Mouse (Mus musculus) left cerebral cortex, postnatal 25 days (tissue): Measurements from ENCODE around the gene Pelp1. TPM values are rescaled to one million over a fixed set of nuclear protein-coding genes. Genes with fewer than 3 reads are reported as not detected.

Experiments
- DNase-seq, 2 experiments: peaks; one replicate each; pipeline ENCODE4 v3.0.0; 2022; ENCODE audit warnings: low spot score in 2 of 2, mixed read lengths in 1 of 2
- intact Hi-C: fragments of 180-260 bp; cut with DNase I; formaldehyde crosslinking; loops from one replicate; pipeline ENCODE4 v1.15.1; 2025
- total RNA-seq, 2 experiments: library from RNA; stranded (reverse); gene quantifications; 2 replicates each; pipeline ENCODE4 v1.2.3; 2021

Pelp1 gene
- total RNA-seq: 10 to 100 TPM; 34.9 to 42.0 TPM

DNA sequence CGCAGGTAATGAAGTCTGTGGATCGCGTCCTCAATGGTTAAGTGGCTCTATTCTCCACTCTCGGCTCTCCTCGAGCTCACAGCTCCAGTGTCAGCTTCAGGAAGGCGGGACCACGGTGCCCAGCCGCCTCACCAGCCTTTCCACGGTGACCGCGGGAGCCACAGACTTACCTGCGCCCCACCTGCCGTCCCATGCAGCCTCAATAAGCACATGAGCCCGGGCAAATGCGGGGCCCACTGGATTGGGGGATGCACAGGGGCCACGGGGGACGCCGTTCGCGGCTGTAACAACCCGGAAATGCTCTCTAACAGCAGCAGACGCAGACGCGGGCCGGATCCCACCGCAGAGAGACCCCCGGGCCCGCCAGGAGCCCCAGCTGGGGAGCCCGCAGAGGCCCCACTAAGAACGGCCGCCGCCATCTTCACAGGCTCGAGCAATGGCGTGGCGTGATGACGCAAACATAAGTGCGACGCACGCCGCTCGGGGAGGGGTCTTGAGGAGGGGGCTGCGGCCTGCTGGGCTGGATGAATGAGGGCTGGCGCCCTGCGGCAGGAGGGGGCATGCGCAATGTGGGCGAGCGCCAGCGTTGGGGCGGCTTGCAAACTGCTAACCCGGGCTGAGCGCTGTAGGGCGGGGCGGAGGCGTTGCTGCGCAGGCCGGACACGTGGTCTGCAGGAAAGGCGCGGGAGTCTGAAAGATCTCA, at the start of gene Pelp1:
Pelp1 (minus strand) TSS at position 438 of the 703 bp plus-strand sequence.
- peak; percentile 88 to 91 for DNase-seq
- intact Hi-C loops: loop anchor here (5.0 kb wide), 1 partner anchor 348 kb away; no protein-coding TSS in a partner anchor

DNA sequence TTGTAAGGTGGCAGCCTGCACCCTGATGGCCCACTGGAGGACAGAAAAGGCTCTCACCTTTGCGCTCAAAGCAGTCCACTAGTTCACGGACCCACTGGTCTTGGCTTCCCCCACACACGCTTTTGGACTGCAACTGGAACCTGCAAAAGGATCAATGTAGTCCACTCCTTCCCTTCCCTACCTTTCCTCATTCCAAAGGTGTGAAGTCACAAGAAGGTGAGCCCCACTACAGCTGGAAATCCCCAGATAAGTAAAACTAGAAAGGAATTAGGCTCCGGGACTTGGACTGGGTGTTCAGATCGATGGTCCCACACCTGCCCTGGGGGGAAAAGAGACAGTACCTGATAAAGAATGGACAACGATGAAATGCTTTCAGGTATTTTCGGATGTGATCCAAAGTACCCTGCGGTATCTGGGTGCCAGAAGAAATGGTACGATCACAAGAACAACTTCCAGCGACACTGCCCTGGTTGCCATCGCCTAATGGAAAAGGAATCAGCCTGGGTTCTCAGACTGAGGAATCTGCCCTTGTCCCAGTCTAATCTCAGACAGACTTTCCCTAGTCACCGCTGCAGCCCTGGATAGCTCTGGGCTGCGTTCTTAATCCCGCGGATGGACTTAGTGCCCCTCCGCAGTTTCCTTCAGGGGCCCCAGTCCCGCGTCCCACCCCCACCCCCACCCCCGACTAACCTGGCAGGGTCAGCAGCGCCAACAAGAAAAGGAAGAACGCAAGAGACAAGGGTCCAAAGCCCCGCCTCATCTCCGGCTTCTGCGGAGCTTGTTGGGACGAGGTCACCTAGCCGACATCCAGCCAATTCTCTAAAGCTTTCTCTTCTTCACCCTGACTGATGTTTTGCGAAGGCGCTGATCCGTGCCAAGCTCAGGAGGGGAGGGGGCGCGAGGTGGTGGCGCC, 49.1 kb upstream of the Pelp1 start, which contains the start of gene Zmynd15:
Zmynd15 (plus strand) TSS at position 746 of the 913 bp plus-strand sequence.
- intact Hi-C loops: no loop called here
- no peak for DNase-seq

DNA sequence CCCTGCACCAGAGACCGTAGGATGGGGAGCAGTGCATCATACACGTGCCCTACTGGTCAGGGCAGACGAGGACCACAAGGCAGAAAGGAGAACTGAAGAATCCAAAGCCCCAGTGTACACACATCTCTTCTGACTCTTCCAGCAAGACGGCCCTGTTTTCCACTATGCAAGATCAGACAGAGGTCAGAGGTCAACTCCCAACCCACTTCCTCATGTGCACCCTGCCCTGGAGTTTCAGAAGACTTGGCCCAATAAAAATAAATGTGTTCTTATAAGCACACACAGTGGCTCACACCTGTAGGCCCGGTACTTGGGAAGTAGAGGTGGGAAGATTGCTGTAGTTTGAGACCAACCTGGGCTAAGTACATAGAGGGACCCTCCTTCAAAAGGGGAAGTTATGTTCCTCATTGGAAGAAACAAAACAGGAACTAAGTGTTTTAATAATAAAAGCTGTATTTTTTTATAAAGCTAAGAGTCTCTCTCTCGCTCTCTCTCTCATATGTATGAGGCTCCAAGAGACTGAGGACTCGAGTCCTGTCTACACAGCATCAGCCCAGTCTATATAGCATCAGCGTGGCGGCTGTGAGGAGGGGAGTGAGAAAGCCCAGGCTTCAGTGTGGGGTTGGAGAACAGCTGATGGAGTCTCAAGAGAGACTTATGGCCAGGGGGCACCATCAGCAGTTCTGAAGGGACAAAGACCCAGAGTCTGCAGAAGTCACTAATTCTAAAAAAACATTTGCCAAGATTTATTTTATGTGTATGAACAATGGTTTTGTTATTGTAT, 43.6 kb upstream of the Pelp1 start:
- intact Hi-C loops: no loop called here

DNA sequence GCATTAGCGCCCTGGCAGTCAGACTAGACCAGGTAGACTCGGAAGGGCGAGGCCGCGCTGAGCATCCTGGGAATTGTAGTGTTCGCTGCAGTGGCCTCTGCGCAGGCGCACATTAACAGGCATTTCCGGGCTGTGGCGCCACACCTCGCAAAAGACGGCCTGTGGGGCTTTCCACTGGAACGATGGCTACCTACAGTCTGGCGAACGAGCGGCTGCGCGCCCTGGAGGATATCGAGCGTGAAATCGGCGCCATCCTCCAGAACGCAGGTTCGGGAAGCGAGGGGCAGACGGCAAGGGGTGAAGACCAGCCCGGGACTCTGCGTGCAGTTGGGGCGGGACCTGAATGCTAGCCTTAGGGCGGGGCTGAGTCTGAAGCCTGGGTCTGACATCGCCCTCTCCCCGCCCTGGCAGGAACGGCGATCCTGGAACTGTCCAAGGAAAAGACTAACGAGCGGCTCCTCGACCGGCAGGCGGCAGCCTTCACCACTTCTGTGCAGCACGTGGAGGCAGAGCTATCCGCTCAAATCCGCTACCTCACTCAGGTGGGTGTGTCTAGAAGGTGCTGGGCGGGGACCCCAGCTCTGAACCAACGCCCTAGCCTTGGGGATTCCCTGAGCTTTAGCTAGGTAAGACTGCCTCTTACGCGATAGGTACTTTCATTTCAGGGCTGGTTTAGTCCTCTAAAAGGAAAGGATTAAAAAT, 42.1 kb upstream of the Pelp1 start, which contains the start of gene Med11:
Med11 (plus strand) TSS at position 123 of the 702 bp plus-strand sequence.
- DNase-seq: peak; percentile 96 to 98
- intact Hi-C loops: loop anchor here (1.0 to 2.0 kb wide), 2 partner anchors 19 to 54 kb away; partner anchors contain the start of gene Arrb2

More for the DNA sequence above, 43.6 kb upstream of the Pelp1 start:
- no peak for DNase-seq

DNA sequence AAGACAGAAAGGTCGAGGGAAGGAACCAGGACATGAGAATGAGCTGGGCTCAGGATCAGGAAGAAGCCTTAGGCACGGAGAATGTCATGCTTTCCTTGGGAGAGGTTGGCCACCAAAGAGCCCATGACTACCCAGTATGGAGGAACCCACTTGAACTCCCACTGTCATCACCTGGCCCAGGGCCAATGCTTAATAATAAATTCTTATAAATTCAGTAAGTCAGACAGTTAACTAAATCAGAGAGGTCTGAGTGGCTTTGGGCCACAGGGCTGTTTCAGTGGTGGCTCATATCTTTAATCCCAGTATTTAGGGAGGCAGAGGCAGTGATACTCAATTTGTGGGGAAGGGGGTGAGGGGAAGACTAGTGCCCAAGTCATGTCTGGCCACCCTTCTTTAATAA, 41.1 kb upstream of the Pelp1 start:
- DNase-seq: no peak
- intact Hi-C loops: loop anchor here (2.0 kb wide), 1 partner anchor 18 kb away; the partner anchor contains the start of gene Arrb2

DNA sequence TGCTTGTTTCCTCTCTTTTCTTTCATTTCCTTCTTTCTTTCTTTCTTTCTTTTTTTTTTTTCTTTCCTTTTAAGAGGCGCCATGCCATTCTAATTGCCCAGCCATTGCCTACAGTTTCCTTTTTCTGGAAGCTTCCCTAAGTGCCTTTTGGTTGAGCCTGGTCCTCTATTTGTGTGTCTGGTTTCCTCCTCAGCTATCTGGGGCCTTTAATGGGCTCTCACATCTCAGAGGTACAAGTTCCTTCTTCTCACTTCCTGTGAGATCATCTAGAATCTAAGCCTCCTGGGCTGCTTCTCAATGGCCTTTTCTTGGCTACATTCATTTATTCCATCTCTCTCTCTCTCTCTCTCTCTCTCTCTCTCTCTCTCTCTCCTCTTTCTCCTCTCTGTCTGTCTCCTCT, 37.5 kb upstream of the Pelp1 start:
- intact Hi-C loops: no loop called here
- DNase-seq: no peak

DNA sequence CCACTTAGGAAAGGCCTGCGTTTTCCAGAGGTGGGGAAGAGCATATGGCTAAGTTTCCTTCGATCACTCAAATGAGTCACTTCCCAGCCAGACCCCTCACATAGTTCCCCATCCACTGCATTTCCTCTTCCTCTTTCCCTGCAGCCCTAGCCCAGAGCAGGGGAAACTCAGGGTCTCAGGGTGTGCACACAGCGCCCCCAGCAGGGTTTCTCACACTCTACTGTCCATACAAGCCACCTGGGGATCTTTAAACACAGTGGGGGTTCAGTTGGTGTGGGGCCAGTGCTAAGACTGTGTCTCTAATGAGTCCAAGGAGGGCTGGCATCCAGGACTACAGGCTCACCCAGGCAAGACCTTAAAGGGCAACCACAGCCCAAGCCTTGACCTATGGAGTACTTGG, 36.9 kb upstream of the Pelp1 start:
- DNase-seq: no peak
- intact Hi-C loops: no loop called here

DNA sequence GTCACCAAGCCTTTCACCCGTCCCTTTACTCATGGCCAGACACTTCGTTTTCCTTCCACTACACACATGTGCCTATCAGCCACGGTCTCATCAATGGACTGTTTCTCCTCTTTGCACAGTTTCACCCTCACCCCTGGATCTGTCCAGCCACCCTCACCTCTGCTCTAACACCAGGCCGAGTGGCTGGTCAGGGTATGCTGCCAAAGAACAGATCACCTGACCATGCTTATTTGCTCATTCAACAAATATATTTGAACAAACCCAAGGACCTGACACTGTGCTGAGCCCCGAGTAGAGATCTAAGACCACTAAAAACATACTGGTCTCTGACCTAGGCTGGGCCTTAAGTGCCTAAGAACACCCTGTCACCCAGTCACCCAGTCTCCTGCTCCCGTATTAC, 34.8 kb upstream of the Pelp1 start:
- DNase-seq: no peak
- intact Hi-C loops: no loop called here

DNA sequence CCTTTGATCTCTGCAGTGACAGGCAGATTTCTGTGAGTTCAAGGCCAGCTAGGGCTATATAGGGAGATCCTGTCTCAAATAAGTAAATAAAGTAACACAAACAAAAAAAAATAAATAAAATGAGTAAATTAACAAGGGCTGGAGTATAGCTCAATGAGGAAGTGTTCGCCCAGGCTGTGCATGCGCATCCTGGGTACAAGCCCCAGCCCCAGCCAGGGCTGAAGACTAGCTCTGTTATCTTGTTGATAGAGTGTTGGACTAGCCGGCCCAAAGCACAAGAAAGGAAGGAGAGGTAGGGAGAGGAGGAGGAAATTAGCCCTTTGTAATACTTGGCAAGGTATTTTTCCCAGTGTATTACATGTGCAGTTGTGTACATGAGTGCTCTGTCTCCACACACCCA, 34.1 kb upstream of the Pelp1 start:
- DNase-seq: no peak
- intact Hi-C loops: no loop called here

DNA sequence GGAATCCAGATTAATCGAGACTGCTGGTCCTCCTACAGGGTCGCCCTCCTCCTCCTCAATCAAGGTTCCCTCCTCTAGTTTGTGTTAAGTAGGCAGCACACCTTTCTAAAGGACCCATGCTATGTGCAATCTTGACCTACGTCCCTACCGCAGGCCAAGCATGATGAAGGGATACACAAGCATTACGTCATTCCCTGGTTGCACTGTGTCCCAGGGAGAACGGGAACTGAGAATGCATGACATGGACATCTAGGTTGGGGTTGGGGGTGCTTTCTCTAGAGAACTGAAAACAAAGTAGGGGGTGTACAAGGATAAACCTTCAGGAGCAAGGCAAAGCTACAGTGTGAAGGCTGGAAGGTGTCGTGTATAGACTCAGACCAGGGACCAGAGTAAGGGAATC, 32.1 kb upstream of the Pelp1 start:
- intact Hi-C loops: no loop called here

DNA sequence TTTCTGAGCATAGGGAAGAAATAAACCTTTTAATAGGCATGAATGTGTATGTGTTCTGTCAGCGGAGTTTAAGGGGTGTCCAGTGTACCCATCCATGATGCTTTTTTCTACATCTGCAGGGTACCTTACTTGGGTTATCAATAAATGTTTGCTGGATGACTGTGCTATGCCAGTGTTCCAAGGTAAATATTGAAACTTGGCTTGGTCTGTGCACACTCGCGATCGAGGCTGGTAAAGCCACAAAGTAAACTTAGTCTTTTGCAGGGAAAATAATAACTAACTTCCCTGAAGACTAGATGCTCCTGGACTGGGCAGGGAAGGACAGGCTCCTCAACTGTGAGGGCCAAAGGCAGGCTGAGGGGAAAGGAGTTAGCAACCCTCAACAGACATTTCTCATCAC, 30.8 kb upstream of the Pelp1 start:
- DNase-seq: no peak
- intact Hi-C loops: no loop called here

More for the DNA sequence above, 32.1 kb upstream of the Pelp1 start:
- no peak for DNase-seq

DNA sequence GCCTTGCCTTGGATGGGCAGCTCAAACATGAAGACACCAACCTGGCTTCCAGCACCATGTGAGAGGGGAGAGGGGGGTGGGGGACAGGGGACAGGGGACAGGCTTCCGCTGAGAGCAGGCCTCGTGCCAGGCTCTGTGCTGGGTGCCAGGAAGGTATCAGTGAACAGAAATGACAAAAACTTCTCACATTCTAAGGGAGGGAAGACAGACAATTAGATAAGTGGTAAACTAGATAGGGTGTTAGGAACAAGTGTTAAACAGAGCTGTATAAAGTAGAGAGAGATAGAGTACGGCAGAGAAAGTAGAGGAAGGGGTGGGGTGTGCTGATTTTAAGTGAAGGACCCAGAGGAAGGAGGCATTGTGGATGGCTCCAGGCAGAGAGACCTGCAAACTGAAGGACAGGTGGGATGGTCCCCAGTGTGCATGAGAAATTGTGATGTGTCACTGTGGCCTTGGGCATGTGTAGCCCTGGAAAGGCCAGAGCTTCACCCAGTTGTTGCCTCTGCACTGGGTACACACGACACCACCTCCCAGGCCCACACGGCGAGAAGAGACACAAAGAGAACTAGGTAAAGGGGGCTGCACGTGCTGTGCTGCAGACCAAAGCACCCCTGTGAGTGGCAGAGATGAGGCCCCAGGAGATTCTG, 29.0 kb upstream of the Pelp1 start:
- no peak for DNase-seq
- intact Hi-C loops: no loop called here

DNA sequence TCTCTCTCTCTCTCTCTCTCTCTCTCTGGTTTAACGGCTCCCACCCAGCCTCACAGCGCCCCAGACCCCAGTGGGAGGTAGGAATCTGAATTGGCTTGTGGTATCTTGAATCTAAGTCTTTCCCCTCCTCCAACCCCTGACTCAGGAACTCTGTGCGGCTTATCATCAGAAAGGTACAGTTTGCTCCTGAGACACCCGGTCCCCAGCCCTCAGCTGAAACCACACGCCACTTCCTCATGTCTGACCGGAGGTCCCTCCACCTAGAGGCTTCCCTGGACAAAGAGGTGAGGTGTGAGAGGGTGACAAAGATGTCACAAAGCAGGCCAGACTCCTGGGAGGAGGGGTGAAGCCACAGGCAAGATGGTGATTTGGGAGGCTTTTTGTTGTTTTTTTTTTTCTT, 27.6 kb upstream of the Pelp1 start:
- no peak for DNase-seq

DNA sequence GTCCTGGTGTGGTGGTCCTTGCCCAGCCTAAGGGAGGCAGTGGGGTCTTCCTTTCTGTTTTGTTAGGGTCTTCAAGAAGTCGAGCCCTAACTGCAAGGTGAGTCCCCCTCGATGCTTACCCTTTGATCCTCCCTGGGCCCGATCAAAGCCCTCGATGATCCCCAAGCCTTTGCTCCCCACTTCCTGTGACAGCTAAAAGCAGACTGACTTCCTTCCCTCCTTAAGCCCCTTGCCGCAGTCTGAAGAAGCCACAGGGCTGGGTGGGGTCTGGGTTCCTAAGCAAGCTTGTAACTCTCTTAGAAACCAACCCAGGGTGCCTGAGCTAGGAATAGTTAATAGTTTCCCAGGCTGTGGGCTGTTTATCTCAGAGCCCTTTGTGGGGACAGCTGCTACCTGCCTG, 25.6 kb upstream of the Pelp1 start:
- no peak for DNase-seq
- intact Hi-C loops: no loop called here

More for the DNA sequence above, 27.6 kb upstream of the Pelp1 start:
- intact Hi-C loops: no loop called here

DNA sequence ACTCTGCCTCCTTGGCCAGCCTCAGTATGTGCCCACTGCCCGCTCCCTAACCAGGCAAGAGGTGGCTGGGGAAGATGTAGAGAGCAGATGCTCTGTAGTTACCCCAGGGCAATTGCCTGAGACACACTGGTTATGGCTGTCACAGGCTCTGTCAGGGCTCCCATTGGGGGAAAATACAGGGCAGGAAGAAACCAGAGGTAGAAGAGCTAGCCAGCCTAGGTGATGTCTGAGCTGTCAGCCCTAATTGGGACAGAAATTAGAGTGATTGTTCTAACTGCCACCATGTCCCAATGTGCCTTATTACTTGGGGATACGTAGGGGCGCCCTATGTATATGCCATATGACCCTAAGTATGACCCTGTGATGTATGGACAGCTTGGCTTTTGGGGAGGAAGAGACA, 24.1 kb upstream of the Pelp1 start:
- intact Hi-C loops: loop anchor here (2.0 to 5.0 kb wide), 3 partner anchors 17 to 323 kb away; partner anchors contain the start of genes Med11 and Tm4sf5
- DNase-seq: no peak

DNA sequence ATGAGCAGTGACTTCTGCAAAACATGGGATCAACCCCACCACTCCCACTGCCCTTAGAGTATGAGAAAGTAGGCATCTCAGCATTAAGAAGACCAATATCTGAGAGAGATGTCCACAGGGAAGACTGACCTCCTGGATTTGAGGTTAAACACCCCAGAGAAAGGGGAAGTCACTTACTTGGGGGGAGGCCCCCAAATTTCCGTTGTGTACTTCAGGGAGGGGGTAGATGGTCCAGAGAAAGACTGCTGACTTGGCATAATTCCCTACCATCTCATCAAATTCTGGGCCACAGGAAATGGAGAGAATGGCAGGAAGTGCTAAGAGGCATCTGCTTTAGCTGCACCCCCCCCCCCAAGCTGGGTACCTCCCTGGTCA, 23.7 kb upstream of the Pelp1 start:
- DNase-seq: no peak
- intact Hi-C loops: loop anchor here (2.0 to 5.0 kb wide), 3 partner anchors 17 to 324 kb away; partner anchors contain the start of genes Med11 and Tm4sf5

DNA sequence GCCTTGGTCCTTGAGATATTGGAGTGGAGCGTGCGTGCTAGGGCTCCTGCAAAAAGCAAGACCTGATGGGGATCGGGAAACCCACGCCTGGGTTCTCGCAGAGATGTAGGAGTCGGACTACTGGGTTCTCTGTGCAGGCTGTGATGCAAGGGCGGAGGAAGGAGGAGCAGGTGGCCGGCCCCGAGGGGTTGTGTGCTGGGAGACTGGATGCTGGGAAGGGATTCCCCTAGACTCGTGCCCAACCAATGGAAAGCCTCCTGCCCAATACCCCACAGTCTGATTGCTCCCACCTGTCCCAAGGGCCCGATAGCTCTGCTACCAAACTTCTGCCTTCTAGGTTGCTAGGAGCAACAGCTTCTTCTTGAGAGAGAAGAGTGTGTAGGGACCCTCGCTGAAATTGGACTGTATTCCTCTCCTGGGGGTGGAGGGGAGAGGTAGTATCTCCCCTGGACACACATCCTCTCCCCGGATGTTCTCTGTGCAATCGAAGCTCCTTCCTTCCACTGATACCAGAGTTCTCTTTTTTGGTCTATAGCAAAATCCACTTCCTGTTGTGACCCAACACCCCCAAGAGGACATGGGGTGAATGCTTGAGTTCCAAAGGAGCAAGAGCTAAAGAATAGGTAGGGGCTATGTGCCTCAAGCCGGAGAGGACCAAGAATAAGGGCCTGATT, 23.2 kb upstream of the Pelp1 start:
- intact Hi-C loops: loop anchor here (2.0 to 5.0 kb wide), 3 partner anchors 18 to 324 kb away; partner anchors contain the start of genes Med11 and Tm4sf5
- peak; percentile 54 to 60 for DNase-seq
